Mouse (Mus musculus) hindbrain, embryonic 11.5 days (tissue): ENCODE results near the gene Nop2. TPM values are rescaled to one million over a fixed set of nuclear protein-coding genes. Genes with fewer than 3 reads are reported as not detected.

Experiments used
- polyA plus RNA-seq: library from polyadenylated mRNA; unstranded; fragments of >200 nt; fragmentation: Nextera tagmentation; extraction: Ambion mirVana; gene quantifications from 2 replicates; pipeline ENCODE4 v1.2.1, GENCODE M21; 2014

Nop2 gene
- polyA plus RNA-seq, 1 experiment from 2014 or later: 45.3 TPM

Other genes starting within 250 kb of the Nop2 start
- gene Cd4, start 243.7 kb upstream of the Nop2 start, polyA plus RNA-seq: 0.19 TPM in 1 of 2 replicates, not detected in the other
- 1.2 and 2.5 TPM in 2 replicates for gene Lag3, start 220.2 kb upstream of the Nop2 start, polyA plus RNA-seq
- gene Ptms, start 211.8 kb upstream of the Nop2 start, polyA plus RNA-seq: 321 and 337 TPM in 2 replicates
- gene Mlf2, start 200.5 kb upstream of the Nop2 start, polyA plus RNA-seq: 443 and 465 TPM in 2 replicates
- 94.3 and 99.7 TPM in 2 replicates for gene Cops7a, start 166.4 kb upstream of the Nop2 start, polyA plus RNA-seq
- 1.6 and 1.9 TPM in 2 replicates for gene Pianp, start 135.2 kb upstream of the Nop2 start, polyA plus RNA-seq
- 8.7 and 16.5 TPM in 2 replicates for gene Zfp384, start 122.8 kb upstream of the Nop2 start, polyA plus RNA-seq
- 120 and 133 TPM in 2 replicates for gene Ing4, start 92.1 kb upstream of the Nop2 start, polyA plus RNA-seq
- 10.7 and 12.2 TPM in 2 replicates for gene Acrbp, start 82.2 kb upstream of the Nop2 start, polyA plus RNA-seq
- gene Lpar5, start 64.0 kb upstream of the Nop2 start, polyA plus RNA-seq: 0.21 TPM in 1 of 2 replicates, not detected in the other
- gene Chd4, start 35.9 kb upstream of the Nop2 start, polyA plus RNA-seq: 105 and 130 TPM in 2 replicates
- gene Iffo1, start 13.3 kb downstream of the Nop2 start, polyA plus RNA-seq: 10.3 and 10.4 TPM in 2 replicates
- gene Gapdh, start 34.6 kb downstream of the Nop2 start, polyA plus RNA-seq: 2,070 and 2,095 TPM in 2 replicates
- 109 and 110 TPM in 2 replicates for gene Ncapd2, start 59.8 kb downstream of the Nop2 start, polyA plus RNA-seq
- 184 and 189 TPM in 2 replicates for gene Mrpl51, start 59.9 kb downstream of the Nop2 start, polyA plus RNA-seq
- gene Vamp1, start 83.6 kb downstream of the Nop2 start, polyA plus RNA-seq: 1.7 and 2.3 TPM in 2 replicates
- gene Tapbpl, start 100.0 kb downstream of the Nop2 start, polyA plus RNA-seq: 1.0 and 2.2 TPM in 2 replicates
- gene Cd27, start 105.1 kb downstream of the Nop2 start, polyA plus RNA-seq: 0.52 and 1.2 TPM in 2 replicates
- gene Tuba3a, start 154.1 kb downstream of the Nop2 start, polyA plus RNA-seq: not detected in 2 replicates
- gene Ltbr, start 182.0 kb downstream of the Nop2 start, polyA plus RNA-seq: 17.9 and 19.0 TPM in 2 replicates
- 0.45 and 0.96 TPM in 2 replicates for gene Scnn1a, start 188.8 kb downstream of the Nop2 start, polyA plus RNA-seq
- gene Tnfrsf1a, start 217.5 kb downstream of the Nop2 start, polyA plus RNA-seq: 25.2 and 25.9 TPM in 2 replicates
- gene Plekhg6, start 248.9 kb downstream of the Nop2 start, polyA plus RNA-seq: 0.06 and 0.19 TPM in 2 replicates